Mouse (Mus musculus): ENCODE measurements around the gene Rrp7a.

DNA sequence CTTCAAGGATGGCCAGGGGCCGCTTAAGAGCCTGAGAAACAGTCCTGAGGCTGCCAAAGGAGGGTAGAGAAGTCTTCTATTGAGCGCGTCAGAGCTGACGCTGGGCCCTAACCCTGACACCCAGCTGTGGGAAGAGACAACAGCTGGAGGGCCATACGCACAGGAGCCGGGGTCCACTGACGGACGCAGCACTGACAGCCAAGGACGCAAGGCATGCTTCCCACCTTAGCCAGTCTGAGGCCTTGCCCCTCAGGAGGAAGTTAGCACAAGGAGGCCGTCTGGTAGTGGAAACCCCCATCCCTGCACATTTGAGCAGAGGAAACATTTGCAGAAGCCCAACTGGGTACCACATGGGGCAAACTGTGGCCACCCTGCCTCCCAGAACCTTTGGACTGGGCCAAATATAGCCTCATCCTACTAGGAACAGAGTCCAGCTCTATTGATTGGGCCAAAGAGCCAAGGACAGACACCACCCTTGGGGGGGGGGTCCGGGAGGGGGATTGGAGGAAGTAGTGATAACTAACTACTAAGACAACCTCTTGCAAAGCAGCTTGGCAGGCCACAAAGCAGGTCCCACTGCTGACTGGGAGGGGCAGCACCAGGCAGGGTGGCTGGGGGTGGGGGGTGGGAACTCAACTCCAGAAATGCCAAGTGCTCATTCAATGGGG is 40.4 kb upstream of the Rrp7a start:
- TF ChIP-seq MYOD1 (IDR thresholded peaks at IDR 0.05; ENCODE audit: control insufficient read depth, insufficient read length, low read depth) (no peak), CTCF (IDR thresholded peaks at IDR 0.05; ENCODE audit: control insufficient read depth, insufficient read depth, insufficient read length) (no peak), USF1 (IDR thresholded peaks at IDR 0.05; ENCODE audit: low read depth) (no peak)
